Mouse (Mus musculus) MEL (cell line): ENCODE results near the gene Arih2.
"Not testable (repeated sequence)": the region's sequence is repeated elsewhere in the genome, so short reads cannot be mapped to it uniquely, and the experiment has no call there.

Experiments
- CTCF ChIP-seq, 3 experiments: IDR thresholded peaks in 2 of 3; conservative IDR thresholded peaks in 1 of 3; 2 replicates each; pipeline ENCODE4 v1.5.1; 2011 to 2012; ENCODE audit warnings: low read length in 3 of 3, low read depth in 2 of 3, mild to moderate bottlenecking in 2 of 3, improper control_type of control experiment in 1 of 3, inconsistent platforms in 1 of 3, mixed read lengths in 1 of 3, moderate library complexity in 1 of 3; ENCODE audit not compliant: control insufficient read depth in 1 of 3, insufficient read depth in 1 of 3, poor library complexity in 1 of 3, severe bottlenecking in 1 of 3
- EP300 ChIP-seq, 2 experiments: IDR thresholded peaks; 2 replicates each; pipeline ENCODE4 v1.6.1; 2011; ENCODE audit warnings: improper control_type of control experiment in 2 of 2, low read length in 2 of 2, low read depth in 1 of 2, mild to moderate bottlenecking in 1 of 2
- MAFK ChIP-seq: IDR thresholded peaks from 2 replicates; pipeline ENCODE4 v1.6.1; 2011; ENCODE audit warnings: low read depth, mild to moderate bottlenecking, low read length, improper control_type of control experiment, borderline replicate concordance
- MEF2A ChIP-seq: IDR thresholded peaks from 2 replicates; pipeline ENCODE4 v1.6.1; 2014; ENCODE audit warnings: low read depth, mild to moderate bottlenecking, inconsistent platforms, low read length, improper control_type of control experiment; ENCODE audit not compliant: poor library complexity, insufficient replicate concordance, severe bottlenecking; ENCODE audit errors: extremely low read depth
- POLR2A ChIP-seq, 2 experiments: IDR thresholded peaks; 2 replicates each; pipeline ENCODE4 v1.6.1; 2011 to 2012; ENCODE audit warnings: low read length in 2 of 2, mild to moderate bottlenecking in 2 of 2, control low read depth in 1 of 2, improper control_type of control experiment in 1 of 2, low read depth in 1 of 2, moderate library complexity in 1 of 2; ENCODE audit not compliant: control insufficient read depth in 1 of 2, insufficient read depth in 1 of 2, poor library complexity in 1 of 2
- POLR2AphosphoS2 ChIP-seq: IDR thresholded peaks from 2 replicates; pipeline ENCODE4 v1.6.1; 2011; ENCODE audit warnings: low read length, improper control_type of control experiment

DNA sequence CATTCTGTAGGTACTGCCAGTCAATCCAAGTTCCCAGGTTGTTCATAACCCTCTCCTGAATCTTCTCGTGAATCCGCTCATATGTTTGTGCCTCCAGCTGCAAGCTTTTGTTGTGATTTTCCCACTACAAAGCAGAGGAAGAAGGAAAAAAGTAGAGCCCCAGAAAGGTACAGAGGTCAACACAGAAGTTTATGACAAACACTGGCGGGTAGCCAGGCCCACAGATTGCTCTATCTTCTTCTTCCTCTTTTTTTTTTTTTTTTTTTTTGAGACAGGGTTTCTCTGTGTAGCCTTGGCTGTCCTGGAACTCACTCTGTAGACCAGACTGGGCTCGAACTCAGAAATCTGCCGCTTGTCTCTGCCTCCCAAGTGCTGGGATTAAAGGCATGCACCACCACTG lies 41.3 kb downstream of the Arih2 start:
- TF ChIP-seq EP300 (IDR thresholded peaks at IDR 0.05; ENCODE audit: low read depth in 1 of 2, low read length in 2 of 2), result peak; percentile 16 to 64; a peak in 2 of 4 replicates
- TF ChIP-seq POLR2A (IDR thresholded peaks at IDR 0.05; ENCODE audit: control insufficient read depth in 1 of 2, insufficient read depth in 1 of 2, low read depth in 1 of 2, low read length in 2 of 2, poor library complexity in 1 of 2); CTCF (IDR thresholded peaks at IDR 0.05 in 2 of 3, conservative IDR thresholded peaks at IDR 0.05 in 1 of 3; ENCODE audit: control insufficient read depth in 1 of 3, insufficient read depth in 1 of 3, low read depth in 2 of 3, low read length in 3 of 3, poor library complexity in 1 of 3, severe bottlenecking in 1 of 3); MAFK; MEF2A; POLR2AphosphoS2: not testable (repeated sequence)
